In genomic region chr10:24622586-24622985, GRCm38 (mm10) we compare ENCODE assay signal across 9 mouse cellular contexts. TPM values are rescaled to one million over a fixed set of nuclear protein-coding genes. Genes with fewer than 3 reads are reported as not detected.
A peak's percentile ranks its signal among the peaks of the same experiment; 100 is the strongest.
DNase-seq lines count a peak whose midpoint lies in the region; ATAC-seq and TF ChIP-seq lines count a peak whose summit lies in the region.
"Had no signal": no experiment of that assay in that cellular context is flagged by ENCODE, and none has a peak within 500 bp of the region (broad histone marks: within the 10 kb centered on the region; RNA-seq: fewer than 3 reads in every experiment).

No protein-coding gene starts in this region.

- no peak overlapping the region for H3K27ac ChIP-seq in heart, adult 2 months
- no peak overlapping the region for H3K27ac ChIP-seq in heart, embryonic 12.5 days (ENCODE audit: poor library complexity, severe bottlenecking)
- H3K27ac ChIP-seq in stomach, postnatal 0 days (replicated peaks) = no peak overlapping the region
- H3K27ac ChIP-seq: embryonic facial prominence, embryonic 13.5 days had no signal

- intact Hi-C loops in heart, adult 2 months (cut with DNase I) = loop anchor here (1.0 to 10.0 kb wide), 3 partner anchors 212 to 458 kb away; no protein-coding TSS in a partner anchor

- H3K9me3 ChIP-seq in heart, embryonic 12.5 days (replicated peaks) = no peaks in the 10 kb centered on the region
- no peaks in the 10 kb centered on the region for H3K9me3 ChIP-seq in stomach, postnatal 0 days (ENCODE audit: control insufficient read depth, low read length)
- H3K9me3 ChIP-seq: embryonic facial prominence, embryonic 13.5 days had no signal

- no peak for TF ChIP-seq POLR2A in heart, adult 2 months (IDR thresholded peaks at IDR 0.05; ENCODE audit: insufficient read depth, low read depth, low read length)

- peak; percentile 73 to 79 for DNase-seq in heart, adult 2 months
- peak; percentile 60 for DNase-seq in brain, adult 2 months (ENCODE audit: low read depth, low spot score)
- peak; percentile 80 to 92 for DNase-seq in kidney, postnatal 36 days
- peak; percentile 82 for DNase-seq in stomach, postnatal 0 days (ENCODE audit: low spot score)

- no peak for ATAC-seq in heart, embryonic 12.5 days (ENCODE audit: insufficient number of reproducible peaks, low FRiP score)
- ATAC-seq in CD4-positive, CD25-positive, alpha-beta regulatory T cell, adult 4 months = peak; percentile 80
- 0 out of 2 replicates have a peak, but pooled peaks have one; percentile 50 for ATAC-seq in frontal cortex, adult (ENCODE audit: low TSS enrichment)
- ATAC-seq in megakaryocyte-erythroid progenitor cell, adult 5-6 weeks (replicated peaks; ENCODE audit: low FRiP score, low TSS enrichment, poor library complexity, severe bottlenecking) = peak; percentile 86
- ATAC-seq in stomach, postnatal 0 days (ENCODE audit: low FRiP score, low TSS enrichment) = no peak

- no peaks in the 10 kb centered on the region for H3K4me1 ChIP-seq in heart, adult 2 months (ENCODE audit: control insufficient read depth, insufficient read depth, low read length)
- H3K4me1 ChIP-seq in heart, embryonic 12.5 days (replicated peaks) = no peaks in the 10 kb centered on the region
- H3K4me1 ChIP-seq in stomach, postnatal 0 days (replicated peaks; ENCODE audit: control insufficient read depth, insufficient read depth) = no peaks in the 10 kb centered on the region
- H3K4me1 ChIP-seq: embryonic facial prominence, embryonic 13.5 days had no signal

- 24% methylated on average over 7 of the region's 7 CpGs for WGBS in heart, adult 2 months
- 20% methylated on average over 7 of the region's 7 CpGs for WGBS in heart, embryonic 12.5 days
- WGBS in stomach, postnatal 0 days = 34% methylated on average over 7 of the region's 7 CpGs

- H3K27me3 ChIP-seq in heart, adult 2 months (ENCODE audit: control insufficient read depth, insufficient read depth, low read length) = no peaks in the 10 kb centered on the region
- H3K27me3 ChIP-seq in heart, embryonic 12.5 days (replicated peaks) = no peaks in the 10 kb centered on the region
- no peaks in the 10 kb centered on the region for H3K27me3 ChIP-seq in stomach, postnatal 0 days (ENCODE audit: control insufficient read depth, insufficient read depth, low read length)
- H3K27me3 ChIP-seq: embryonic facial prominence, embryonic 13.5 days had no signal

- H3K36me3 ChIP-seq in heart, adult 2 months (ENCODE audit: control insufficient read depth, insufficient read depth, low read length) = no peaks in the 10 kb centered on the region
- H3K36me3 ChIP-seq in heart, embryonic 12.5 days = no peaks in the 10 kb centered on the region
- H3K36me3 ChIP-seq in stomach, postnatal 0 days (ENCODE audit: control insufficient read depth, insufficient read depth, low read length) = no peaks in the 10 kb centered on the region
- H3K36me3 ChIP-seq: embryonic facial prominence, embryonic 13.5 days had no signal

- peak; percentile 82 for TF ChIP-seq EP300 in heart, adult 2 months (IDR thresholded peaks at IDR 0.05; ENCODE audit: insufficient read depth, low read depth, low read length)
- no peak for TF ChIP-seq EP300 in stomach, postnatal 0 days (optimal IDR thresholded peaks at IDR 0.05)

- no peak overlapping the region for H3K4me3 ChIP-seq in heart, adult 2 months
- no peak overlapping the region for H3K4me3 ChIP-seq in heart, embryonic 12.5 days
- no peak overlapping the region for H3K4me3 ChIP-seq in stomach, postnatal 0 days (ENCODE audit: low read depth, low read length)
- H3K4me3 ChIP-seq: embryonic facial prominence, embryonic 13.5 days had no signal

- no peaks in the 10 kb centered on the region for H3K79me2 ChIP-seq in heart, adult 2 months (replicated peaks; ENCODE audit: control insufficient read depth, insufficient read depth, low read length)

- peak; percentile 98 for TF ChIP-seq CTCF in heart, adult 2 months (IDR thresholded peaks at IDR 0.05)
- peak; percentile 100 for TF ChIP-seq CTCF in stomach, postnatal 0 days (IDR thresholded peaks at IDR 0.05; ENCODE audit: low read depth)

- H3K9ac ChIP-seq in heart, adult 2 months (ENCODE audit: low read depth, low read length) = no peak overlapping the region
- no peak overlapping the region for H3K9ac ChIP-seq in heart, embryonic 12.5 days
- no peak overlapping the region for H3K9ac ChIP-seq in stomach, postnatal 0 days (ENCODE audit: low read length)
- H3K9ac ChIP-seq: embryonic facial prominence, embryonic 13.5 days had no signal

- H3K4me2 ChIP-seq in heart, embryonic 12.5 days = no peak overlapping the region
- no peak overlapping the region for H3K4me2 ChIP-seq in stomach, postnatal 0 days (replicated peaks; ENCODE audit: low read depth)
- H3K4me2 ChIP-seq: embryonic facial prominence, embryonic 13.5 days had no signal

RNA-seq across cellular contexts. Expression of gene Ccn2, which starts 27.3 kb away (rescaled TPM):
- 100 to 1,000 TPM in 1 of 2 experiments, 10 to 100 TPM in 1; 62.8 to 108 TPM for total RNA-seq in heart, adult 2 months (2021)
- 93.2 and 141 TPM in 2 replicates for polyA plus RNA-seq in heart, adult 2 months (2012; rRNA removed)
- polyA plus RNA-seq in heart, embryonic 12.5 days (2016; fragmentation: Nextera tagmentation; extraction: Ambion mirVana) = 56.8 and 60.1 TPM in 2 replicates
- not detected for polyA plus RNA-seq in CD4-positive, CD25-positive, alpha-beta regulatory T cell, adult 4 months (2017; shearing (Covaris generic))
- total RNA-seq in megakaryocyte-erythroid progenitor cell, adult 5-6 weeks (2014; fragmentation: Nextera tagmentation) = not detected in 2 replicates
- not detected in 2 replicates for total RNA-seq in megakaryocyte-erythroid progenitor cell, adult 5-6 weeks (2017)
- polyA plus RNA-seq in stomach, postnatal 0 days (2015; fragmentation: Nextera tagmentation; extraction: Ambion mirVana) = 19.6 and 19.7 TPM in 2 replicates

Comparison
In these comparisons a context has a peak if more than half of its experiments do, and no peak if none do; other contexts are left out.
1. ATAC-seq: peak in CD4-positive, CD25-positive, alpha-beta regulatory T cell, adult 4 months (single experiment), frontal cortex, adult (single experiment) and megakaryocyte-erythroid progenitor cell, adult 5-6 weeks (single experiment); none in heart, embryonic 12.5 days (single experiment) and stomach, postnatal 0 days (single experiment).
2. RNA of gene Ccn2, which starts 27.3 kb away (polyA plus RNA-seq): 93.2 to 141 TPM in heart, adult 2 months, 56.8 to 60.1 TPM in heart, embryonic 12.5 days and 19.6 to 19.7 TPM in stomach, postnatal 0 days; not detected in CD4-positive, CD25-positive, alpha-beta regulatory T cell, adult 4 months; every median in the first group is over 10 times any median in the second.
3. Peak in every context shown above with its lines, with median percentiles within 50 percentile points of each other: DNase-seq.